Mouse (Mus musculus) urinary bladder, adult 2 months (tissue): ENCODE measurements around the gene Senp3. TPM values are rescaled to one million over a fixed set of nuclear protein-coding genes. Genes with fewer than 3 reads are reported as not detected.
"Not testable (repeated sequence)": the region's sequence is repeated elsewhere in the genome, so short reads cannot be mapped to it uniquely, and the experiment has no call there.

Experiments
- DNase-seq: peaks from one replicate; pipeline ENCODE4 v3.0.0; 2022; ENCODE audit warnings: low spot score
- polyA plus RNA-seq: library from polyadenylated mRNA; depleted of rRNA; stranded (reverse); fragments of >200 nt; gene quantifications from 2 replicates; pipeline ENCODE4 v1.2.3, GENCODE M21; 2012

The Senp3 gene
- polyA plus RNA-seq, 1 experiment: 108 TPM

DNA sequence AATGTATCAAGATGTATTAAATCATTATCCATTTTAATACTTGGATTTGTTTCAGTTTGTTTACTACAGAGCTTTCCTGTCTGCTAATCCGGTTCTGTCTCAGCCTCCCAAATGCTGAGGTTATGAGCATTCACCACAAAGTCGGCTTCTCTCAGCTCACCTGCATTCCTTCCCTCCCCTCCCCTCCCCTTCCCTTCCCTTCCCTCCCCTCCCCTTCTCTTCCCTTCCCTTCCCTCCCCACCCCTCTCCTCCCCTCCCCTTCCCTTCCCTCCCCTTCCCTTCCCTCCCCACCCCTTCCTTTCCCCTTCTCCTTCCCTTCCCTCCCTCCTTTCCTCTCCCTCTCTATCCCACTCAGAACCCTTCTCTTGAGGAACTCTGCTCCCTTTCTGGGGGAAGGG lies 22.7 kb upstream of the Senp3 start:
- no peak for DNase-seq

DNA sequence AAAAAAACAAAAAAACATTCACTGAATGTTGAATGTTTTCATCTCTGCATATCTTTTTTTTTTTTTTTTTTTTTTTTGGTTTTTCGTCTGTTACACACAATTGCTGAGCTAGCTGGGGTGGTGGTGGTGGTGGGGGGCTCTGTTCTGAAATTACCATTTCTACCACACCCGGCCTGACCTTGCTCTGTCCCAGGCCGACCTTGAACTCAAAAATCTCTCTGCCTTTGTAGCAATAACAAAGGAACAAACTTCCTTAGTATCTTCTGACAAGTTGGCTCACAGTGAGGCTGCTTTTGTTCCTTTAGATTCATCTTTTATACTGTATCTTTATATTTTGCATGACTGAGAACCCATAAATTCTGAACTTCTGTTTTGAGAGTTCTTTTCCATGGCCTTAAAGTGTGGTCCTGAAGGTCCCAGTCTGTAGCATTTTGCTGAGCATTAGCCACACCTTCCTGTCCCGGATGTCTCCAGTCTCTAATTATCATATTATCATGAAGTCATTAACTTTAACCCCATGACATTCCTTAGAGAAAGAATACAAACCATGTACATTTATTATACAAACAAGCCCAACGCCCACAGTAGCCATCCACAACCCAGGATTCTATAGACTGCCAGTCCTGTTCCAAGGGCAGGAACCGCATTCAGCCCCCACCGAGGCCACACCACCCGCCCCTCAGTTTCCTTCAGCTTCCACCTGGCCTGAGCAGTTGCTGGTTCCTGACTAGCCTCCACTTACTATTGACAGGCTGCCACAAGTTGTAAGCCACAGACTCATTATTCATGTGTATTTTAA lies 22.1 kb upstream of the Senp3 start:
- DNase-seq: no peak

DNA sequence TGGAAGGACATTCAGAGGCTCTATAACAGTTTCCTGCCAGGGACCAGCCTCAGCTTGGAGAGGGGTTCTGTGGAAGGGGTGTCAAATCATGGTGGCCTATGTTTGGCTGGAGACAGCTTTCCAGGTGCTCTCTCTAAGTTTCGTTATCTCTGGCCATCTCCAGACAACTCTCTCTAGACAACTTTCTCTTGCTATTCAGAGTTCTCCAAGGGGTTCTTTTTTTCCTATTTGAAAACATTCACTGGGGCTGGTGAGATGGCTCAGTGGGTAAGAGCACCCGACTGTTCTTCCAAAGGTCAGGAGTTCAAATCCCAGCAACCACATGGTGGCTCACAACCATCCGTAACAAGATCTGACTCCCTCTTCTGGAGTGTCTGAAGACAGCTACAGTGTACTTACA lies 21.5 kb upstream of the Senp3 start:
- DNase-seq: not testable (repeated sequence)

DNA sequence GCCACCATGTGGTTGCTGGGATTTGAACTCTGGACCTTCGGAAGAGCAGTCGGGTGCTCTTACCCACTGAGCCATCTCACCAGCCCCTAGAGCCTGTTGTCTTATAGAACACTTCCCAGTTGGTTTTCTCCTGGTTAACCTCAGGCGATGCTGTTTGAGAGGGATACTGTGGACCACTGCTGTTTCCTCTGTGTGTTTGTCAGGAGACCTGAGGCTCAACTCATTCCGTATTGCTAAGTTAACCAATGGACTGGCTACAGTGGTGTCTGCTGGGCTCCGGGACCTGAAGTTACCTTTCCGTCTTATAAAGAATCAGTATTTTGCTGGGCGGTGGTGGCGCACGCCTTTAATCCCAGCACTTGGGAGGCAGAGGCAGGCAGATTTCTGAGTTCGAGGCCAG lies 21.0 kb upstream of the Senp3 start:
- DNase-seq: not testable (repeated sequence)

DNA sequence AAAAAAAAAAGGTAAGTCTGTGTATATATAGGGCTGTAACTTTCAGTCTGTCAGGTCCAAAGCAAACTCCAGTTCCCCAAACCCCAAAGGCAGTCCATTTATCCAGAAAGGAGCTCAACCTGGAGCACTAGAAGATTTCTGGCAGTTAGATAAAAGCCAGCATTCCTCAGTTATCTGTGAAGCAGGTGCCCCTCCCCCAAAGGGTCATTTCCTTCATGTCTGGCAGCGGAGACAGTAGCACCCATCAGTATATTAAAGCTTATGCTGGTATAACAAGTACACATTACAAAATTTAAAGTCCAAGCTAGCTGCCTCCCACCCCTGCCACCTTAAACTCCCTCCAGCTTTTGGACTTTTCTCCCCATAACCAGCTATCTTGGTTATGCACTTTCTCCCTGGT lies 17.7 kb upstream of the Senp3 start:
- no peak for DNase-seq

DNA sequence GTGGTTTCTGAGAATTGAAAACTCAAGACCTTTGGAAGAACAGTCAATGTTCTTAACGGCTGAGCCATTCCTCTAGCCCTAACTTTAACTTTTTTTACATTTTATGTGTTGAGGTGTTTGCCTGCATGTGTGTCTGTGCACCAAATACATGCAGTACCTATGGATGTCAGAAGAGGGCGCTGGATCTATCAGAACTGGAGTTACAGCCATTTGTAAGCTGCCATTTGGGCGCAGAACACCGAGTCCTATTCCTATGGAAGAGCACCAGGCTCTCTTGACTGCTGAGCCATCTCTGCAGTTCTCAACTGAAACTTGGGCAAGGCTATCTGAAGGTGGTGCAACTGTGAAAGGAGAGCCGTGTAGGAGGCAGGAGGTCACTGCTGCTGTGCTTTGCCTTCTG lies 16.7 kb upstream of the Senp3 start:
- DNase-seq: no peak

DNA sequence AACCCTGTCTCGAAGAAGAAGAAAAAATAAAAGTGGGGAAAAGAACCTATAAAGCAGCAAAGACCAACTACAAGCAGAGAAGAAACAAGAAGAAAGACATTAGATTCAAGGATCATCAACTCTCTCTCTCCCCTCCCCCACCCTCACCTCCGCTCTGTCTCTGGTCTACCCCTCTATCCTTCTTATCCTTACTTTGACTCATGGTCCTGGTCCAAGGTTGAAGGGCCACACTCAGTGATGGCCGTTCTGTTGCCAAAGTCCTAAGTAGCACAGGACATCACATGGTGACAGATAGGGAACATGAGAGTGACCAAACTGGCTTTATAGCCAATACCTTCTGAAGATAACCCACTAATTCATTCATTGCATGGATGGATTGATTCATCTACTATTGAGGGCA lies 15.5 kb upstream of the Senp3 start:
- no peak for DNase-seq

DNA sequence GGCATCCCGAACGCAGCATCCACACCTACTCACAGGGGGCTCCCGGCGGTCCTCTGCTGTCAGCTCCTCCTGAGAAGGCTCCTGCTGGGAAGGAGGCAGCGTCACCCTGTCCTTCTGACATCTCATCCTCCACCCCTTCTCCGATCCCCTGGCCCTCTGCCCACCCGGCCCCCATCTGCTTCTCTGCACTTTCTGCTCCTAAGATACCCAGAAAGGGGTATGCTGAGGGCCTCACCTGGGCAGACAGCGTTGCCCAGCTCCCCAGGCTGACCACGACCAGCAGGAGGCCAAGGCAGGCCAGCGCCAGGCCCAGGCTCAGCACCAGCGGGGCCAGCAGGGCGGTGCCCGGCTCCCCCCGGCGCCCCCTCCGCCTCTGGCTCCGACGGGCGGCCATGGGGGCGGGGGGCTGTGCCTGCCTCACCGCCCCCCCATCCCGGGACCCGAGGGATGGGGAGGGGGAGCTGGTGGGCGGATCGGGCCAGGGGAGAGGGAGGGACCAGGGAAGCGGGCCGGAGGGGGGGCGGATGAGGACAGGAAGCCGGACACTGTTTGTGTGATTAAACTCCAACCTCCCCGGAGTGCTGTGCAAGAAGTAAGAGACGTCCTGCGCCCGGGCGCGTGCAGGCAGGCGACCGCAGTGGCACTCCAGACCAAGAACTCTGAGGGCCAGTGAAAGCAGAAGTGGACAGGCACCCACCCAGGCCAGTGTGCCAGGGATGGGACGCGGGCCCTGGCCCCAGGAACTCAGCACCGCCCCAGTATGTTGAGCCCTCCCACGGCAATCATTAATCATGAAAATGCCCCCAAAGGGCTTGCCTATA lies 13.7 kb upstream of the Senp3 start, which contains the start of the genes Tnfsf12 and Tnfsfm13:
TSS of gene Tnfsf12 (minus strand) at position 489 of the 821 bp plus-strand sequence.
TSS of gene Tnfsfm13 (minus strand) at position 738 of the 821 bp plus-strand sequence.
- DNase-seq: peak; percentile 56

DNA sequence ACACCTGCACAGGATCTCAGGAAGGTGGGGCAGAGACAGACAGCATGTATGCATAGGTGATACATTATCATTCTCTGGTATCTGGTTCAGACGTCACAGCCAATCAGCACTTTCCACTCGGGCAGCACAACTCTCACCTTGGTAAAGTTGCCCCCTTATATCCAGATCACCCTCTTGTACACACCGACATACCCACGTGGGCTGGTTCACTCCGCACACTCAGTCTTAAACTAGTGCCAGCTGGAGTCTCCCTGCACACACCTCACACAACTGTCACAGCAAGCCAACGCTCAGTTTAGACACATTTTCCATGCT lies 13.1 kb upstream of the Senp3 start:
- DNase-seq: no peak

DNA sequence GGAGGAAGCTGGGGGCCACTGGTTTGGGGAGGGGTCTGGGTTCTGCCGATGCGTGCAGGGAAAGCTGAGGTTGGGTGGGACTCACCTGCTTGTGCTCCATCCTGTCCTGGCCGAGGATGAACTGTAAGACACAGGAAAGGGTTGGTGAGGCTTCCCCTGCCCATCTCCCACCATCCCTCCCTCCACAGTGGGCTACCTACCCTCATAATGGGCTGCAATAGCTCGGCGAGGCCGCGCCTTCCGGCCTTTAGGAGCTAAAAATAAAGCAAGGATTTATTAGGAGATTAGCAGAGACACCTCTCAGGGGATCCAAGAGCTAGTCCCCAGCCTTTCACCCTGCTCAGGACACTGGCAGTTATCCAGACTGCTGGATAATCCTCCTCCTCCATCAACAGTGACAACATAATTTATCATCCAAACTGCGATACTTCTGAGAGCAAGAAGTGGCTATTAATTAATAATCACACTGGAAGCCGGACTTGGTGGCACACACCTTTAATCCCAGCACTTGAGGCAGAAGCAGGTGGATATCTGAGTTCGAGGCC lies 11.6 kb upstream of the Senp3 start:
- DNase-seq: no peak

DNA sequence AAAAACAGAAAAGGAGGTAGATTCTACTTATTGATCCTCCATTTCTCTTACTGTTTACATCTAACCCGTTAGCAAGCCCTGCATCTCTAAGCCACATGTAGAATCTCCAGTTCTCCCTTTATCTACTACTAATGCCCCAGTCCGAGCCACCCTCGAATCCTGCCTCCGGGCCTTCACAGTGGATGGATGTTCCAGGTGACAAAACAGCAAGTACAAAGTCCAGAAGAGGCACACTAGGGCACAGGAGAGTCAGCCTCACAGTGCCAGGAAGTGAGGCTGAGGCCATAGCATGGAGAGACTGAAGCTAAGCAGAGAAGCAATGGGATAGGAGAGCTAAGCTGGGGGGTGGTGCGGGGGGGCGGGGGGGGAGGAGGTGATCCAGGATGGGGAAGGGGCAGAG lies 11.0 kb upstream of the Senp3 start:
- DNase-seq: no peak

DNA sequence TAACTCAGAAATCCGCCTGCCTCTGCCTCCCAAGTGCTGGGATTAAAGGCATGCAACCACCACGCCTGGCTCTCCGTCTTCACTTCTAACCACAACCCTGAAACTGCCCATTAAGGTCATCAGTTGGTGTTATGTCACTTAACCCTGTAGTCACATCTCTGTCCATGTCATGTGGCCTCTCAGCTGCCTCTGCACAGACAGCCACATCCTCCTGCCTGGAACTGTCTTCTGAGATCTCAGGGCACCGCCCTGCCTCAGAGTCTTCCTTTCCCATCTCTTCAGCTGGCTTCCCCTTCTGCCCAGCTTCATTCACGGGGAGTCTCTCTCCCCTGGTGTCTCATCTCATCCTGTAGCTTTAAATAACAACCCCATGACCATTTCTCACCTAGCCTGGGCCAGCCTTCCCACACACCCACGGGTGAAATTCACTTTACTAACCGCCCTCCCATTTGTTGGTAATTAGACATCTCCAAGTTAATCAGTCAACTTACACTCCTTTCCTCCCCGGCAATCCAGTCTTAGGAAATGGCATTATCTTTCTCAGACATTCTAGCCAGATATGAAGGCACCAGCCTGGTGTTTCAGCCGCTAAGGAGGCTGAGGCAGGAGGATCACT lies 10.4 kb upstream of the Senp3 start:
- DNase-seq: no peak

DNA sequence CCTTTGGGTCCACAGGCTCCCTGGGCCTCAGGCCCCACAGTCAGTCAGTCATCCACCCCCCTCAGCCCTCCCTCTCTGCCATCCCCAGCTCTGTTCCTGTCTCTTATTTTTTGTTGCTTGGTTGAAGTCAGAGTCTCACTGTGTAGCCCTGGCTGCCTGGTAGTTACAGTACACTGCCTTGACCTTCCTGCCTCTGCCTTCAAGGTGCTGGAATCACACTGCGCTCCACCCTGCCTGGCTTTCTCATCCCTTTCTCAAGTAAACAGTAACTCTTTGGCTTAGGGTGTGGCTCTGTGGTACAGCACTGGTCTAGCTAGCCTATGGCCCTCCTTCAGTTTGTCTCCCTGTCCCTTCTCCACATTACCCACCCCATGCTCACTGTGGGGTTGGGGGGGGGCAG lies 8.0 kb upstream of the Senp3 start:
- no peak for DNase-seq

DNA sequence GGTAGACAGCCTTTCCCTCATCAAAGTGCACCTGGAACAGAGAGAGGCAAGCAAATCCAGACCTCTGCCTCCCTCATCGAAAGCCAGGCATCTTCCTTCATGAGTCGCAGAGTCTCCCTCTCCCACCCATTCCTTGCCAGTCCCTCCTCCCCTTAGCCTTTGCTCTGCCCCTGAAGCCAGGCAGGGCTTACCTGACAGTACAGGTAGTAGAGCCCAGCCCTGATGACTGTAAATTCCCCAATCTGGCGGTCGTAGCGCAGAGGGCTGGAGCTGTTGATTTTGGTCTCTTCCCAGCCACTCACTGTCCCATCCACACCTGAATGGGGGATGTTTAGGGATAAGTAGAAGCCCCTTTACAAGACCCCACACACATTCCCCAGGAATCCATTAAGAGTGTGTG lies 5.2 kb upstream of the Senp3 start:
- no peak for DNase-seq

DNA sequence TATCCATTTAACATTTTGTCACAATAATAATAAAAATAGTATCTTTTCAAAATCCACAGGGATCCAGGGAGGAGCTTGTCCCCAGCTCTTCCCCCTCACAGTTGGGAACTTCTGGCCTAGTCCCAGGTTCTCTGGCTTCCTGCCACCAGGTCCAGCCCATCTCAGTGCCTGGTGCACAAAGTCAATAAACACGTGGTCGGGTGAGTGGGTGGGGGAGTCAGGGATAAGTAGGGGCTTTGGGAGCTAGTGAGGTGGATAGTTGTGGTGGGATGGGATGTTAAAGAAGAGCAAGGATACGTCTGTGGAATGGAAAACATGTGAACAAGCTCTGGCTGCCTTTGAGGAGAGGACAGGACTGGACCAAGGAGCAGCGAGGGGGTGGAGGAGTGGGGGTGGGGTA lies 4.5 kb upstream of the Senp3 start:
- no peak for DNase-seq

DNA sequence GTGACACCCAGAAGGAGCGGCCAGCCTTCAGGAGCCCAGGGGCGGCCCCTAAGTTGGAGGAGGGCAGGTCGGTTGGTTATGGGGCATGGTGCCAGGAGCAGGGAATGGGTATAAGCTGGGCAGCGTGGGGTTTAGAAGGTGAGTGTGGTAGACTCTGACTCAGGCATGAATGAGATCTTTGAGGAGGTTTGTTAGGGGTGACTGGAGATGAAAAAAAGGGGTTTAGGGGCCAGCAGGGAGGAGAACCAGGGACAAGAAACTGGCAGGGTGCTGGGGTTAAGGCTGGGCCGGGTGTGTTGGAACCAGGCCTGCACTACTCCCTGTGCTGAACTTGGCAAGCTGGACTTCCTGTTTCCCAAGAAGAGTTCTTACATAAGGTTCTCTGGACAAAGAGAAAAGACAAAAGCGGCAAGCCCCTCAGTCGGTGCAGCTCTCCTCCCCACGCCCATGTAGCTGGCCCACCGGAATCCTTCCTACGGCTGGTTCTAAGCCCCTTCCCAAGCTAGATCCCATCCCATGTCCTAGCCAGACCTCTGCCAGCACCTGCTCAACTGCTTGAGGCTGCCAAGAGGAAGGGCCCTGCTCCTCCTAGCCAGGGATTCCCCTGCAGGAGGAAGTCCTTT lies 3.8 kb upstream of the Senp3 start, which contains the start of gene Tnfsf13:
TSS of gene Tnfsf13 (minus strand) at position 259 of the 623 bp plus-strand sequence.
- peak; percentile 37 for DNase-seq

DNA sequence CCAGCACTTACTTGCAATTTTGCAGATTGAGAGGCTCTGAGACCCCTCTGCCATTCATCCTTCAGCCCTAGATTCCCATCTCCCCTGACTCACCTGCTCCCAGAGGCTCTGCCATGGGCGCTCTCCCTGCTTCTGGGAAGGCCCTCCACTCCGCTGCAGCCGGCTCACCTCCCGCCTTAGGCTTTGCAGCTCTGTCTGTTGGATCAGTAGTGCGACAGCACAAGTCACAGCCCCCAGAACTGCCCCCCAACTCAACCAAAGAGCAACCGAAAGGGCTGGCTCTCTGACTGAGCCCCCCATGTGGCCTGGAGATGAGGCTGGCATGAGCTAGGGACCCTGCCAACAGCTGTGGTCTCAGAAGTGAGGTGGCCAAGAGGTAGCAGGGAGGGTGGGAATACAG lies 3.1 kb upstream of the Senp3 start:
- DNase-seq: no peak

DNA sequence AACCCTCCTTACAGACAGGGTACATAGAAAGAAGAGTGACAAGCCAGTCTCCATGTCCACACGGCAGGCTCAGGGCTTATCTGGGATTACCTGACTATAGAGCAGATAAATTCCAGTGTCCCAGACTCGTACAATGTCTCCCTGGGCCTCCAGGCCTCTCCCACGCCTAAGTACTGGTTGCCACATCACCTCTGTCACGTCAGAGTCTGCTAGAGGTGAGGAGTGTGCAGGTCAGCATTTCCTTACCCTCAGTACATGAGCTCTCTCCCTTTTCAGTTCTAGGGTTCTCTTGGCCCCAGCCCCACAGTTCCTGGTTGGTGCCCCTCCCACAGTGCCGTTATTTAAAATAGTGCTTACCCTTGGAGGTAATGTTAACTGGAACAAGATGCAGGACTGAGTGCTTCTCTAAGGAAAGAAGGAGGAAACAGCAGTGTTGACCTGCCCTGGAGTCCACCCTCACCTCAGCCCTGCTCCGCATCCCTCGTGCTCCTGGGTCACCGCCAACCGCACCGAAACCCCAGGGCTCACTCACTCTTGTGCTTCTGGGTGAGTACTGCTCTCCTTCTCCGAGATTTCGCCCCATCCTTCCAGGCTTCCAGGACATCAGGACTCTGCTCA lies 2.4 kb upstream of the Senp3 start:
- DNase-seq: no peak

DNA sequence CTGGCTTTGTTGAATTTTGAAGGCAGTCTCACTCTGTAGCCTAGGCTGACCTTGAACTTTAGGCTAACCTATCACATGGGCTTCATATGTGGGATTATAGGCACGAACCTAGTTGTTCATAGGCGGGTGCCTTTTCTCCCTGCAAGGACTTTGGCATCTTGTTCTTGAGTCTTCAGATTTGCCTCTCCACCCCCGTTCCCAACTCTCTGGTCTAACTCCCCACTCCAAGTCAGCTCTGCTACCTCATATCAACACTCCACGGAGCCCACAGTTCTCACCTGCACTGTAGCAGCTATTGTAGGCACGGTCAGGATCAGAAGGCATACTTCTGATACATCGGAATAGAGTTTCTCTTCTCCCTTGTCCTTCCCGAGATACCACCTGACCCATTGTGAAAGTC lies 1.7 kb upstream of the Senp3 start:
- DNase-seq: no peak

DNA sequence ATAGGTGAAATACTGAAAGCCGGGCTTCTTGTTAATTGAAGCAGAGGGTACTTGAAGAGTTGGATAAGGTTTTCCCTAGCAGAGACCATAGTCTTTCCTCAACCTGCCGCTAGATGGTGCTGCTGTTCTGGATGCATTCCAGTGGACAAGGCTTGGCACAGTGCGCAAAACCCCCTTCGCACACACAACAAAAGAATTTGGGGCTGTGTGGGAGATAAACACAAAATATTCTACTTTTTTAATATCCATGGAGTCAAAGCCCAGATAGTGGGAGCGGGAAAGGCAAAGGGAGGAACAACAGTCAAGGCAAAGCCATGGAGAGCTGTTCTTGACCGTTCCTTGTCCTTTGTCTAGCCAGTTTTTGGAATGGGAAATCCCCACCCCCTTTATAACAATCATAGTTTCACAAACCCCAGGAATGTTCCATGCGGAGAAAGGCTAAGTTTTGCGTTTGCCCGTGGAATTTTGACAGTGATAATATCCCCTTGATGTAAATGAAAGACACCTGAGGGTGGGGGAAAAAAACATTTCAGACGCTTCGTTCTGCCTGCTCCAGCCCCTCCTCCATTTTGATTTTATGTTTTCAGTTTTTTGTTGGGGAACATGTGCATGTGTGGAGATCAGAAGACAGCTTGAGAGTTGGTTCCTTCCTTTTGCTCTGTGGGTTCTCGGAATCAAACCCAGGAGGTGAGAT lies 1.1 kb upstream of the Senp3 start:
- no peak for DNase-seq
